Mouse (Mus musculus) CH12.LX (cell line): ENCODE results near the gene Zfp74.

Experiments
- CHD1 ChIP-seq: IDR thresholded peaks from 2 replicates; pipeline ENCODE4 v1.6.1; 2012; ENCODE audit warnings: low read depth, low read length, improper control_type of control experiment, inconsistent platforms
- CTCF ChIP-seq, 2 experiments: IDR thresholded peaks in 1 of 2; conservative IDR thresholded peaks in 1 of 2; 2 replicates each; pipeline ENCODE4 v1.5.1; 2011 to 2012; ENCODE audit warnings: low read depth in 2 of 2, low read length in 2 of 2, improper control_type of control experiment in 1 of 2, inconsistent platforms in 1 of 2, mild to moderate bottlenecking in 1 of 2, moderate library complexity in 1 of 2
- E2F4 ChIP-seq: IDR thresholded peaks from 2 replicates; pipeline ENCODE4 v1.6.1; 2011; ENCODE audit warnings: low read depth, low read length, improper control_type of control experiment; ENCODE audit not compliant: insufficient replicate concordance
- EP300 ChIP-seq: IDR thresholded peaks from 2 replicates; pipeline ENCODE4 v1.6.1; 2011; ENCODE audit warnings: low read length, improper control_type of control experiment
- HCFC1 ChIP-seq: IDR thresholded peaks from 2 replicates; pipeline ENCODE4 v1.6.1; 2012; ENCODE audit warnings: low read depth, mild to moderate bottlenecking, inconsistent platforms, low read length, improper control_type of control experiment
- JUND ChIP-seq: conservative IDR thresholded peaks from 2 replicates; pipeline ENCODE4 v1.6.1; 2011; ENCODE audit warnings: low read depth, low read length, improper control_type of control experiment
- KAT2A ChIP-seq: IDR thresholded peaks from 2 replicates; pipeline ENCODE4 v1.6.1; 2012; ENCODE audit warnings: low read length, improper control_type of control experiment, inconsistent platforms; ENCODE audit not compliant: insufficient replicate concordance
- POLR2A ChIP-seq: IDR thresholded peaks from 2 replicates; pipeline ENCODE4 v1.6.1; 2011; ENCODE audit warnings: low read depth, mild to moderate bottlenecking, improper control_type of control experiment, low read length
- USF1 ChIP-seq: IDR thresholded peaks from 2 replicates; pipeline ENCODE4 v1.6.1; 2014; ENCODE audit warnings: low read depth, mild to moderate bottlenecking, inconsistent platforms, low read length, improper control_type of control experiment
- ZKSCAN1 ChIP-seq: IDR thresholded peaks from 2 replicates; pipeline ENCODE4 v1.6.1; 2012; ENCODE audit warnings: low read depth, inconsistent platforms, low read length, improper control_type of control experiment, borderline replicate concordance
- ZNF384 ChIP-seq: IDR thresholded peaks from 2 replicates; pipeline ENCODE4 v1.6.1; 2012; ENCODE audit warnings: low read depth, low read length, improper control_type of control experiment, inconsistent platforms

GRCm38 (mm10) chr7:29890501-29890900 lies 63.4 kb downstream of the Zfp74 start:
- no peak for TF ChIP-seq POLR2A
- no peak for TF ChIP-seq USF1
- no peak for TF ChIP-seq CTCF (conservative IDR thresholded peaks at IDR 0.05 in 1 of 2, IDR thresholded peaks at IDR 0.05 in 1 of 2; ENCODE audit: low read depth in 2 of 2, low read length in 2 of 2)
- TF ChIP-seq HCFC1, result no peak
- TF ChIP-seq ZNF384, result no peak
- TF ChIP-seq EP300, result no peak
- no peak for TF ChIP-seq E2F4
- no peak for TF ChIP-seq CHD1
- TF ChIP-seq KAT2A, result no peak
- no peak for TF ChIP-seq ZKSCAN1
- TF ChIP-seq JUND, result no peak
